Mouse (Mus musculus): ENCODE measurements at regions not wholly inside any gene's neighbourhood (a gene's known extent, or its start where the extent isn't known, plus 50 kb on each side); places are given as distances from the start of the nearest gene placed in this dataset.

DNA sequence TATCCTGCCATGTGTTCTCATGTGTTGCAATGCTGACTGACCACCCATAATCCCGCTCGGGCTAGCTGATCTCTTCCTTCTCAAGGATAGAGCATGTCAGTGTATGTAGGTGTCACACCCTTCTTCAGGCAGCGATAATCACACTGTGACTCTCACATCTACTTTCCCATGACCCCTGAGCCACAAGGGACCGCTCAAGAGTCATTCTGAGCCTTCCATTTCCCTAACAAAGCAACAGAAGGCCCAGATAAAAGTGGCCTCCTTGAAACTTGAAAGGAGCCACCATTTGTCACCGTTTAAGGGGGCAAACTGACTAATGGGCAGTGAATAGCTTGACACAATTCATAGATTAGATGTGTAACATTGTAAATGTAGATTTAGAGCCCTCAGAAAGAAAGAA, 103.9 kb upstream of the Kbtbd8 start:
- Histone ChIP-seq H3K27ac (ENCODE audit: insufficient read depth, low read length) (no peak overlapping the region), H3K27me3 (ENCODE audit: control insufficient read depth, insufficient read depth, low read length) (no peaks in the 10 kb centered on the region), H3K4me3 (replicated peaks; ENCODE audit: insufficient read depth, low read depth, low read length) (no peak overlapping the region), H3K4me1 (ENCODE audit: control insufficient read depth, insufficient read depth, low read length) (no peaks in the 10 kb centered on the region)
- WGBS = 63% methylated on average over 5 of the region's 5 CpGs
- no peak for DNase-seq
- TF ChIP-seq POLR2A (IDR thresholded peaks at IDR 0.05; ENCODE audit: borderline replicate concordance, insufficient read depth, low read length) (no peak), CTCF (IDR thresholded peaks at IDR 0.05; ENCODE audit: borderline replicate concordance, insufficient read depth, low read depth, low read length) (no peak)

- Histone ChIP-seq H3K4me3 (replicated peaks; ENCODE audit: insufficient read depth, low read depth, low read length) (no peak overlapping the region), H3K27ac (ENCODE audit: insufficient read depth, low read length) (no peak overlapping the region), H3K4me1 (ENCODE audit: control insufficient read depth, insufficient read depth, low read length) (no peaks in the 10 kb centered on the region), H3K27me3 (ENCODE audit: control insufficient read depth, insufficient read depth, low read length) (no peaks in the 10 kb centered on the region)
- DNase-seq = no peak
- WGBS = 51% methylated on average over 2 of the region's 2 CpGs
- TF ChIP-seq CTCF (IDR thresholded peaks at IDR 0.05; ENCODE audit: borderline replicate concordance, insufficient read depth, low read depth, low read length) (no peak), POLR2A (IDR thresholded peaks at IDR 0.05; ENCODE audit: borderline replicate concordance, insufficient read depth, low read length) (no peak)
These were observed 110.6 kb upstream of the Kbtbd8 start for GRCm38 (mm10) chr6:95006485-95006884.

DNA sequence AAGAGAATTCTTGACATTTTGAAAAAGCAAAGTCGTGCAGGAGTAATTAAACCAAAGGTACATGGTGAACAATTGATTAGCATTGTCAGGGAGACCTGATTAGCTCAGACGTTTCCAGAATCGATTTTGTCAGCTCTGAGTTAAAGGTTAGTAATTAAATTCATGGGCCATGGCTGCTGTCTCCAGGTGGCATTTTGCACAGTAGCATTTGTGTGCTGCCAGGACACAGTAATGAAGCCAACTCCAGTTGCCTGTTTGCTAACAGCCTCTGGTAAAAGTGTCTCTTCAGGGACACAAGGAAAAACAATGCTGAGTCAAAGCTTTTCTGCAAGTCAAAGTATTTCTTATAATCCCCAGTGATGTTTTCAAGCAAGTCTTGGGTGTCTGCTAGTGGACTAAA, 113.3 kb upstream of the Kbtbd8 start:
- TF ChIP-seq POLR2A (IDR thresholded peaks at IDR 0.05; ENCODE audit: borderline replicate concordance, insufficient read depth, low read length) (no peak), CTCF (IDR thresholded peaks at IDR 0.05; ENCODE audit: borderline replicate concordance, insufficient read depth, low read depth, low read length) (no peak)
- H3K4me3 ChIP-seq (replicated peaks; ENCODE audit: insufficient read depth, low read depth, low read length) = no peak overlapping the region
- no peak overlapping the region for H3K27ac ChIP-seq (ENCODE audit: insufficient read depth, low read length)
- H3K4me1 ChIP-seq (ENCODE audit: control insufficient read depth, insufficient read depth, low read length) = no peaks in the 10 kb centered on the region
- no peaks in the 10 kb centered on the region for H3K27me3 ChIP-seq (ENCODE audit: control insufficient read depth, insufficient read depth, low read length)
- DNase-seq = no peak
- 50% methylated on average over 3 of the region's 3 CpGs for WGBS

- WGBS = 68% methylated on average over 4 of the region's 4 CpGs
- TF ChIP-seq POLR2A (IDR thresholded peaks at IDR 0.05; ENCODE audit: borderline replicate concordance, insufficient read depth, low read length) (no peak), CTCF (IDR thresholded peaks at IDR 0.05; ENCODE audit: borderline replicate concordance, insufficient read depth, low read depth, low read length) (no peak)
- Histone ChIP-seq H3K4me1 (ENCODE audit: control insufficient read depth, insufficient read depth, low read length) (no peaks in the 10 kb centered on the region), H3K27ac (ENCODE audit: insufficient read depth, low read length) (no peak overlapping the region), H3K27me3 (ENCODE audit: control insufficient read depth, insufficient read depth, low read length) (no peaks in the 10 kb centered on the region), H3K4me3 (replicated peaks; ENCODE audit: insufficient read depth, low read depth, low read length) (no peak overlapping the region)
- no peak for DNase-seq
These were observed 117.5 kb upstream of the Kbtbd8 start for GRCm38 (mm10) chr6:94999562-94999961.

GRCm38 (mm10) chr6:94999002-94999401, 118.0 kb upstream of the Kbtbd8 start:
- TF ChIP-seq POLR2A (IDR thresholded peaks at IDR 0.05; ENCODE audit: borderline replicate concordance, insufficient read depth, low read length) (no peak), CTCF (IDR thresholded peaks at IDR 0.05; ENCODE audit: borderline replicate concordance, insufficient read depth, low read depth, low read length) (no peak)
- Histone ChIP-seq H3K27ac (ENCODE audit: insufficient read depth, low read length) (no peak overlapping the region), H3K27me3 (ENCODE audit: control insufficient read depth, insufficient read depth, low read length) (no peaks in the 10 kb centered on the region), H3K4me3 (replicated peaks; ENCODE audit: insufficient read depth, low read depth, low read length) (no peak overlapping the region), H3K4me1 (ENCODE audit: control insufficient read depth, insufficient read depth, low read length) (no peaks in the 10 kb centered on the region)
- peak in 1 of 2 experiments; percentile 1 for DNase-seq
- 12% methylated on average over 6 of the region's 6 CpGs for WGBS

DNA sequence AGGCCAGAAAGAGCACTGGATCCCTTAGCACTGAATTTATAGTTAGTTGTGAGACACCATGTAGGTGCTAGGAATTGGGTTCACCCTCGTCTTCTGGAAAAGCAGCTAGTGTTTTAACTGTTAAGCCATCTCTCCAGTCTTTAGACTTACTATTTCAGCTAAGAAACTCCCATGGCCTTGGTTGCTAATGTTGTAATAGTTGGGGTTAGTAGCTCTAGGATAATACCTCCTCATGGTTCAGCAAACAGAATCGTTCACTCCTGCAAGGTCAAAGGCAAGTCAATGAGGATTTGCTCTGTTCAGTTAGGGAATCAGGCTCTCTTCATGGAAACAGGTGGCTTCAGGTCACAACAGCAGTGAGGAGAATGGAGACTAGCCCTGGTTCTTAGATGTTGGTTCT, 118.7 kb upstream of the Kbtbd8 start:
- Histone ChIP-seq H3K27me3 (ENCODE audit: control insufficient read depth, insufficient read depth, low read length) (no peaks in the 10 kb centered on the region), H3K4me3 (replicated peaks; ENCODE audit: insufficient read depth, low read depth, low read length) (no peak overlapping the region), H3K27ac (ENCODE audit: insufficient read depth, low read length) (no peak overlapping the region), H3K4me1 (ENCODE audit: control insufficient read depth, insufficient read depth, low read length) (no peaks in the 10 kb centered on the region)
- 85% methylated on average over 2 of the region's 2 CpGs for WGBS
- no peak for TF ChIP-seq POLR2A (IDR thresholded peaks at IDR 0.05; ENCODE audit: borderline replicate concordance, insufficient read depth, low read length)
- no peak for DNase-seq

DNA sequence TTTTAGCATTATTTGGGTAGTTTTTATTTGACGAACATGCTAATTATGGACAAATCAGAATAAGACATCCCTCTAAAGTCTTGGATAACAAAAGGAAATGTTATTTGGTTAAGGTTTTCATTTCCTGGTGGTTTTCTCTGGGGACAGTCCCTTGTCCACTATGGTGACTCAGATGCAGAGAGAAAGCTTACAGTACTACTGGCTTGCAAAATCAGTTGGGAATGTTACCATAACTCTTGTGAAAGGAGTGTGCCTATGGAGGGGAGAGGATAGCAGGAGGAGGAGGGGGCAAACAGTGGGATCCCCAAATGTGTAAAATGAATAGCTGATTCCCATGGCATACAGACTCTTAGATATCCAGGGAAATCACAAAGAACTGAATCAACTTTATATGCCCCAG, 122.7 kb upstream of the Kbtbd8 start:
- 95% methylated on average over 1 of the region's 1 CpGs for WGBS
- Histone ChIP-seq H3K27me3 (ENCODE audit: control insufficient read depth, insufficient read depth, low read length) (no peaks in the 10 kb centered on the region), H3K4me3 (replicated peaks; ENCODE audit: insufficient read depth, low read depth, low read length) (no peak overlapping the region), H3K4me1 (ENCODE audit: control insufficient read depth, insufficient read depth, low read length) (no peaks in the 10 kb centered on the region), H3K27ac (ENCODE audit: insufficient read depth, low read length) (no peak overlapping the region)
- DNase-seq = no peak
- TF ChIP-seq CTCF (IDR thresholded peaks at IDR 0.05; ENCODE audit: borderline replicate concordance, insufficient read depth, low read depth, low read length) (no peak), POLR2A (IDR thresholded peaks at IDR 0.05; ENCODE audit: borderline replicate concordance, insufficient read depth, low read length) (no peak)

- no peak overlapping the region for H3K4me3 ChIP-seq (replicated peaks; ENCODE audit: insufficient read depth, low read depth, low read length)
- WGBS = 41% methylated on average over 5 of the region's 5 CpGs
- H3K27ac ChIP-seq (ENCODE audit: insufficient read depth, low read length) = no peak overlapping the region
- H3K4me1 ChIP-seq (ENCODE audit: control insufficient read depth, insufficient read depth, low read length) = no peaks in the 10 kb centered on the region
- H3K27me3 ChIP-seq (ENCODE audit: control insufficient read depth, insufficient read depth, low read length) = no peaks in the 10 kb centered on the region
- no peak for DNase-seq
- TF ChIP-seq POLR2A (IDR thresholded peaks at IDR 0.05; ENCODE audit: borderline replicate concordance, insufficient read depth, low read length) = no peak
- TF ChIP-seq CTCF (IDR thresholded peaks at IDR 0.05; ENCODE audit: borderline replicate concordance, insufficient read depth, low read depth, low read length) = no peak
These were observed 129.6 kb upstream of the Kbtbd8 start for GRCm38 (mm10) chr6:94987427-94987826.

All from cerebellum, adult 2 months (tissue).